Mouse (Mus musculus) kidney, postnatal 4 days (tissue): ENCODE measurements at regions not wholly inside any gene's neighbourhood (a gene's known extent, or its start where the extent isn't known, plus 50 kb on each side); places are given as distances from the start of the nearest gene placed in this dataset.

Experiments used
- DNase-seq, 2 experiments: peaks; one replicate each; pipeline ENCODE4 v3.0.0; 2021; ENCODE audit warnings: mixed read lengths in 2 of 2

GRCm38 (mm10) chr12:94795913-94796615, 896.0 kb upstream of the Flrt2 start:
- DNase-seq = no peak

GRCm38 (mm10) chr12:94804692-94805091, 887.3 kb upstream of the Flrt2 start:
- DNase-seq = no peak

- DNase-seq = no peak
Observed at GRCm38 (mm10) chr12:94831400-94831799, 860.6 kb upstream of the Flrt2 start.

- DNase-seq = no peak
Observed at GRCm38 (mm10) chr12:94862720-94863119, 829.3 kb upstream of the Flrt2 start.

- DNase-seq = no peak
Observed at GRCm38 (mm10) chr12:94910816-94911215, 781.2 kb upstream of the Flrt2 start.

- DNase-seq = no peak
Observed at GRCm38 (mm10) chr12:94943067-94943466, 749.0 kb upstream of the Flrt2 start.
